Mouse (Mus musculus) forebrain, embryonic 11.5 days (tissue): ENCODE measurements around the gene Fam205c. TPM values are rescaled to one million over a fixed set of nuclear protein-coding genes. Genes with fewer than 3 reads are reported as not detected.

Experiments used
- polyA plus RNA-seq: library from polyadenylated mRNA; unstranded; fragments of >200 nt; fragmentation: Nextera tagmentation; extraction: Ambion mirVana; gene quantifications from 2 replicates; pipeline ENCODE4 v1.2.1, GENCODE M21; 2014

The Fam205c gene
- polyA plus RNA-seq, 1 experiment from 2014 or later = 0.84 TPM

Other genes starting within 250 kb of the Fam205c start
- not detected in 2 replicates for gene Gm2564, start 244.5 kb downstream of the Fam205c start, polyA plus RNA-seq
- gene Ccl27b, start 219.0 kb downstream of the Fam205c start, polyA plus RNA-seq = not detected in 2 replicates
- gene Il11ra2, start 212.3 kb downstream of the Fam205c start, polyA plus RNA-seq = not detected in 2 replicates
- 0.96 and 1.8 TPM in 2 replicates for gene 4930578G10Rik, start 138.7 kb downstream of the Fam205c start, polyA plus RNA-seq
- not detected in 2 replicates for gene Ccl19, start 117.7 kb downstream of the Fam205c start, polyA plus RNA-seq
- 0.27 and 0.39 TPM in 2 replicates for gene Ccl21a, start 100.2 kb downstream of the Fam205c start, polyA plus RNA-seq
- 0.08 and 0.28 TPM in 2 replicates for gene Fam205a1, start 20.3 kb downstream of the Fam205c start, polyA plus RNA-seq
- gene Gm12394, start 17.5 kb downstream of the Fam205c start, polyA plus RNA-seq = 0.33 and 0.43 TPM in 2 replicates
- gene Phf24, start 42.4 kb upstream of the Fam205c start, polyA plus RNA-seq = 1.3 and 2.1 TPM in 2 replicates
- gene Dnajb5, start 75.6 kb upstream of the Fam205c start, polyA plus RNA-seq = 16.4 and 24.7 TPM in 2 replicates
- gene 1700022I11Rik, start 95.4 kb upstream of the Fam205c start, polyA plus RNA-seq = 0.56 and 0.96 TPM in 2 replicates
- 653 and 672 TPM in 2 replicates for gene Vcp, start 126.3 kb upstream of the Fam205c start, polyA plus RNA-seq
- gene Fancg, start 136.3 kb upstream of the Fam205c start, polyA plus RNA-seq = 24.6 and 24.7 TPM in 2 replicates
- gene Pigo, start 151.6 kb upstream of the Fam205c start, polyA plus RNA-seq = 25.8 and 26.1 TPM in 2 replicates
- 378 and 409 TPM in 2 replicates for gene Stoml2, start 157.5 kb upstream of the Fam205c start, polyA plus RNA-seq
- 28.1 and 28.9 TPM in 2 replicates for gene Fam214b, start 172.0 kb upstream of the Fam205c start, polyA plus RNA-seq
- gene Unc13b, start 184.7 kb upstream of the Fam205c start, polyA plus RNA-seq = 22.9 and 23.0 TPM in 2 replicates